Comparison of ENCODE assay signal across 19 mouse cellular contexts in the genomic region with DNA sequence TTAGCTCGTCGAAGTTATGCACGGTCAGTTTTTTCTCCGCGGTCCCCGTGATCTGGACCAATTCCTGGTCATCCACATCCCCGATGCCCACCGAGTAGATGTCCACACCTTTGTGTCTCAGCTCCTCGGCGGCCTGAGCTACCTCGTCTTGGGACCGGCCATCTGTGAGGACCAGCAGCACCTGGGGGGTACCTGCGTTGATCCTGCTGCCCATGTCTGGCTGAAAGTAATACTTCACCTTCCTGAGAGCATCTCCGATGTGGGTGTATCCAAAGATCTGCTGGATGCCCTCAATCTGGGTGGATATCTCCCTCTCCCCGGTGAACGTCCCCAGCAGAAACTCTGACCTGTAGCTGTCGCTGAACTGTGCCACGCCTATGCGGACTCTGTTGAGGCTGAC. TPM values are rescaled to one million over a fixed set of nuclear protein-coding genes. Genes with fewer than 3 reads are reported as not detected.
A peak's percentile ranks its signal among the peaks of the same experiment; 100 is the strongest.
DNase-seq lines count a peak whose midpoint lies in the region; ATAC-seq and TF ChIP-seq lines count a peak whose summit lies in the region.
"Had no signal": no experiment of that assay in that cellular context is flagged by ENCODE, and none has a peak within 500 bp of the region (broad histone marks: within the 10 kb centered on the region; RNA-seq: fewer than 3 reads in every experiment).

No protein-coding gene starts in this region.

- ATAC-seq in heart, embryonic 13.5 days (ENCODE audit: extremely low read depth, insufficient number of reproducible peaks, low FRiP score, low TSS enrichment) = no peak
- no peak for ATAC-seq in kidney, embryonic 15.5 days (replicated peaks; ENCODE audit: low FRiP score)
- ATAC-seq in midbrain, embryonic 13.5 days = no peak
- no peak for ATAC-seq in midbrain, postnatal 0 days (ENCODE audit: low FRiP score)
- ATAC-seq: activated CD4-positive, CD25-positive, alpha-beta regulatory T cell, adult 4 months; forebrain, embryonic 16.5 days; hindbrain, embryonic 16.5 days; Patski had no signal

- H3K4me2 ChIP-seq in heart, embryonic 13.5 days = no peak overlapping the region
- no peak overlapping the region for H3K4me2 ChIP-seq in kidney, embryonic 15.5 days
- no peak overlapping the region for H3K4me2 ChIP-seq in midbrain, embryonic 13.5 days (replicated peaks)
- no peak overlapping the region for H3K4me2 ChIP-seq in midbrain, postnatal 0 days (ENCODE audit: low read depth, low read length, poor library complexity, severe bottlenecking)
- H3K4me2 ChIP-seq: embryonic facial prominence, embryonic 13.5 days; forebrain, embryonic 12.5 days; heart, embryonic 12.5 days had no signal

- intact Hi-C loops in heart, postnatal 25 days (cut with DNase I) = no loop called here

- H3K36me3 ChIP-seq in heart, embryonic 13.5 days = peaks cover 6% of the 10 kb centered on the region; the same call in 1 of the 2 replicates
- H3K36me3 ChIP-seq in kidney, embryonic 15.5 days = no peaks in the 10 kb centered on the region
- H3K36me3 ChIP-seq in midbrain, embryonic 13.5 days = no peaks in the 10 kb centered on the region
- no peaks in the 10 kb centered on the region for H3K36me3 ChIP-seq in midbrain, postnatal 0 days (ENCODE audit: insufficient read depth, low read length)
- H3K36me3 ChIP-seq: embryonic facial prominence, embryonic 13.5 days; forebrain, embryonic 12.5 days; heart, embryonic 12.5 days; hindbrain, embryonic 10.5 days had no signal

- no peaks in the 10 kb centered on the region for H3K27me3 ChIP-seq in heart, embryonic 13.5 days (replicated peaks)
- H3K27me3 ChIP-seq in kidney, embryonic 15.5 days = no peaks in the 10 kb centered on the region
- no peaks in the 10 kb centered on the region for H3K27me3 ChIP-seq in midbrain, embryonic 13.5 days
- no peaks in the 10 kb centered on the region for H3K27me3 ChIP-seq in midbrain, postnatal 0 days (ENCODE audit: insufficient read depth, low read length)
- H3K27me3 ChIP-seq: embryonic facial prominence, embryonic 13.5 days; forebrain, embryonic 12.5 days; heart, embryonic 12.5 days; Patski had no signal

- H3K4me3 ChIP-seq in heart, embryonic 13.5 days = no peak overlapping the region
- no peak overlapping the region for H3K4me3 ChIP-seq in kidney, embryonic 15.5 days (replicated peaks)
- H3K4me3 ChIP-seq in midbrain, embryonic 13.5 days (replicated peaks) = no peak overlapping the region
- no peak overlapping the region for H3K4me3 ChIP-seq in midbrain, postnatal 0 days (ENCODE audit: low read depth, low read length)
- H3K4me3 ChIP-seq: embryonic facial prominence, embryonic 13.5 days; forebrain, embryonic 12.5 days; heart, adult 2 months; heart, embryonic 12.5 days; hindbrain, embryonic 10.5 days had no signal

- H3K9ac ChIP-seq in heart, embryonic 13.5 days = no peak overlapping the region
- no peak overlapping the region for H3K9ac ChIP-seq in kidney, embryonic 15.5 days
- H3K9ac ChIP-seq in midbrain, embryonic 13.5 days (replicated peaks) = no peak overlapping the region
- H3K9ac ChIP-seq in midbrain, postnatal 0 days (replicated peaks; ENCODE audit: low read length, poor library complexity, severe bottlenecking) = no peak overlapping the region
- H3K9ac ChIP-seq: embryonic facial prominence, embryonic 13.5 days; forebrain, embryonic 12.5 days; heart, embryonic 12.5 days had no signal

- no peak for TF ChIP-seq CTCF in midbrain, postnatal 0 days (IDR thresholded peaks at IDR 0.05)

- 83% methylated on average over 19 of the region's 19 CpGs for WGBS in heart, embryonic 13.5 days
- WGBS in kidney, embryonic 15.5 days = 90% methylated on average over 19 of the region's 19 CpGs
- 92% methylated on average over 19 of the region's 19 CpGs for WGBS in midbrain, embryonic 13.5 days
- whole genome bisulfite sequencing in midbrain, postnatal 0 days = 90% methylated on average over 19 of the region's 19 CpGs

- 0 out of 2 replicates have a peak, but pooled peaks cover 4% of the 10 kb centered on the region for H3K9me3 ChIP-seq in heart, embryonic 13.5 days
- H3K9me3 ChIP-seq in kidney, embryonic 15.5 days (replicated peaks) = no peaks in the 10 kb centered on the region
- H3K9me3 ChIP-seq in midbrain, embryonic 13.5 days = no peaks in the 10 kb centered on the region
- H3K9me3 ChIP-seq in midbrain, postnatal 0 days (ENCODE audit: low read length) = no peaks in the 10 kb centered on the region
- H3K9me3 ChIP-seq: embryonic facial prominence, embryonic 13.5 days; forebrain, embryonic 12.5 days; hindbrain, embryonic 10.5 days had no signal

- peak overlapping the region; percentile 30 for H3K27ac ChIP-seq in heart, embryonic 13.5 days (replicated peaks)
- 0 out of 2 replicates have a peak overlapping the region, but pooled peaks have one; percentile 10 for H3K27ac ChIP-seq in kidney, embryonic 15.5 days
- H3K27ac ChIP-seq in midbrain, embryonic 13.5 days = 0 out of 2 replicates have a peak overlapping the region, but pooled peaks have one; percentile 7
- H3K27ac ChIP-seq in midbrain, postnatal 0 days (ENCODE audit: low read depth, low read length) = no peak overlapping the region
- H3K27ac ChIP-seq: embryonic facial prominence, embryonic 13.5 days; forebrain, embryonic 12.5 days; heart, adult 2 months had no signal

- peaks cover 32% of the 10 kb centered on the region for H3K4me1 ChIP-seq in heart, embryonic 13.5 days
- H3K4me1 ChIP-seq in kidney, embryonic 15.5 days = peaks cover 20% of the 10 kb centered on the region
- peaks cover 20% of the 10 kb centered on the region; the same call in 1 of the 2 replicates for H3K4me1 ChIP-seq in midbrain, embryonic 13.5 days (replicated peaks)
- no peaks in the 10 kb centered on the region for H3K4me1 ChIP-seq in midbrain, postnatal 0 days (ENCODE audit: insufficient read depth, low read length)

- no peak for DNase-seq in heart, postnatal 25 days (ENCODE audit: low spot score)
- no peak for DNase-seq in kidney, postnatal 10 days
- no peak for DNase-seq in midbrain, postnatal 0 days (ENCODE audit: low spot score)
- DNase-seq in testis, postnatal 14 days (ENCODE audit: low spot score) = no peak
- DNase-seq: cerebellum, adult 11-12 months; cerebellum, adult 9-10 months had no signal

RNA-seq across cellular contexts. Expression of gene Col6a6, which starts 53.6 kb away (rescaled TPM):
- 1.6 and 2.1 TPM in 2 replicates for polyA plus RNA-seq in heart, embryonic 13.5 days (2015; fragmentation: Nextera tagmentation; extraction: Ambion mirVana)
- 1 to 10 TPM; 4.5 to 4.6 TPM for total RNA-seq in heart, postnatal 25 days (2021)
- polyA plus RNA-seq in kidney, embryonic 15.5 days (2015; fragmentation: Nextera tagmentation; extraction: Ambion mirVana) = 1.2 and 2.0 TPM in 2 replicates
- polyA plus RNA-seq in midbrain, embryonic 13.5 days (2015; fragmentation: Nextera tagmentation; extraction: Ambion mirVana) = 0.06 and 0.09 TPM in 2 replicates
- total RNA-seq in midbrain, postnatal 0 days (2014; rRNA removed) = 0.28 and 0.49 TPM in 2 replicates
- 0.20 and 0.23 TPM in 2 replicates for polyA plus RNA-seq in midbrain, postnatal 0 days (2015; fragmentation: Nextera tagmentation; extraction: Ambion mirVana)
- polyA plus RNA-seq: activated CD4-positive, CD25-positive, alpha-beta regulatory T cell, adult 4 months; C2C12; Patski had no signal
